Mouse (Mus musculus): Measurements from ENCODE around the gene Mxra8.
A peak's percentile ranks its signal among the peaks of the same experiment; 100 is the strongest.

Gene Mxra8

DNA sequence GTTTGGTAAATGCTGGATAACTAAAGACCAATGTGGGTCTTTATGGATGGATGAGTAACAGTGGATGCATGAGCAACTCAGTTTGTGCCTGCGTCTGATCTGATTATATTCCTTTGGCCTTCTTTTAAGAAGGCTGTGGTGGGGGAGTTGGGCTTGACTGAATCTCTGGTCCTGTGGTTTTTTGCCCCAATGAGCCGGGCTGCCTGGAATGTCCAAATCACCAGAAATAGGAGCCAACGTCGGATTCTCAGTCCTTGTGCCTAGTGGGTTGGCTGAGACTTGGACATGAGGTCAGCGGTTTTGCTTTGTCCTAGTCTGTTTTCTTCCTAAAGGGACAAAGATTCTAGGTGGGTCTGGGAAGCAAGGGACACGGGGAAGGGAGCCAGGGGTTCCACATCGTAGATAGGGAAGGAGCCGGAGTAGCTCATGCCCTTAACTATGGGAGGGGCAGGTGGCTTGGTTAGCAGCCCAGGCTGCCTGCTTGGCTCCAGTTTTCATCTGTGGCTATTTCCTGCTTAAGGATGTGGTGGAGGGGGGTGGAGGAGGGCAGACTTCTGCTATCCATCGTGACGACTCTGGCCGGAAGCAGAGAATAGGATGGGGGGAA lies 2.0 kb upstream of the Mxra8 start:
- peak; percentile 54 for DNase-seq

DNA sequence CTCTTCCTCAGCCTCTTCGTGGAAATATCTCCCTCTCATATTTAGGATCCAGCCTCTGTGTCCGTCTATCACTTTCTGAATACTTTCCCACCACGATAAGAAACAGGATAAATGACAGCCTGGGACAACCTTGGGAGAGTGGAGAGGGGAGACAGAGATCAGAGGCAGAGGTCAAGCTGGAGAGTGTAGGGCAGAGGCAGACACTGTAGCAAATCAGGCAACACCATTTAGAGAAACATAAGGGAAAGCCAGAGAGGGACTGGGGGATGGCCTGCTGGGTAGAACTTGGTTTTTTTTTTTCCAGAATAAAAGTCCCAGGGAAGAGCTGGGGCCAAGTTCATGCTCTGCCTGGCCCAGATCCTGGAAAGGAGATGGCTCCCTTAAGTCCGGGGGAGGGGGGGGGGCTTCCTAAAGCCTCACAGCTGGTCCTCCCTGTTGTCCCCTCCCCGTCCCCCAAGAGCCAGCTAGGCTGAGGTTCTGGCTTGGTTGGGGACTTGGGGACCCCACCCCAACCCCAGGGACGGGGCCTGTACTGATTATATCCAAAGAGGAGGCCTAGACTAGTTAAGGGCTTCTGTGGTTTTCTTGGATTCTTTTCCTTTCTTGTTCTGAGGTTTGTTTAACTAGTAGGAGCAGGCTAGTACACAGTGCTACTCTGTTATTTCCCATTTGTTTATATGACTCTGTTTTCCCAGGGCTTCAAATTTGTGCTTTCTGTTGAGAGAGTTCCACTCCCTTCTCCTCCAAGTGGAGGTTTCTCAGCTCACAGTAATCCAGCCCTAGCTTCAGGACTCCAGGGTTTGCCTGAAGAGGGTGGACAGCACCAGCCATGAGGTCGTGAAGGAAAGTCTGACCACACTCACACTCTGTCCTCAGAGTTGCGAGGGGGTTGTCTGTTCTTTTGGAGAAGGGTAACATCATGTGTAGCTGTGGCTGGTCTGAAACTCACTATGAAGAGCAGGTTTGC lies 1.0 kb upstream of the Mxra8 start:
- DNase-seq = peak; percentile 30

DNA sequence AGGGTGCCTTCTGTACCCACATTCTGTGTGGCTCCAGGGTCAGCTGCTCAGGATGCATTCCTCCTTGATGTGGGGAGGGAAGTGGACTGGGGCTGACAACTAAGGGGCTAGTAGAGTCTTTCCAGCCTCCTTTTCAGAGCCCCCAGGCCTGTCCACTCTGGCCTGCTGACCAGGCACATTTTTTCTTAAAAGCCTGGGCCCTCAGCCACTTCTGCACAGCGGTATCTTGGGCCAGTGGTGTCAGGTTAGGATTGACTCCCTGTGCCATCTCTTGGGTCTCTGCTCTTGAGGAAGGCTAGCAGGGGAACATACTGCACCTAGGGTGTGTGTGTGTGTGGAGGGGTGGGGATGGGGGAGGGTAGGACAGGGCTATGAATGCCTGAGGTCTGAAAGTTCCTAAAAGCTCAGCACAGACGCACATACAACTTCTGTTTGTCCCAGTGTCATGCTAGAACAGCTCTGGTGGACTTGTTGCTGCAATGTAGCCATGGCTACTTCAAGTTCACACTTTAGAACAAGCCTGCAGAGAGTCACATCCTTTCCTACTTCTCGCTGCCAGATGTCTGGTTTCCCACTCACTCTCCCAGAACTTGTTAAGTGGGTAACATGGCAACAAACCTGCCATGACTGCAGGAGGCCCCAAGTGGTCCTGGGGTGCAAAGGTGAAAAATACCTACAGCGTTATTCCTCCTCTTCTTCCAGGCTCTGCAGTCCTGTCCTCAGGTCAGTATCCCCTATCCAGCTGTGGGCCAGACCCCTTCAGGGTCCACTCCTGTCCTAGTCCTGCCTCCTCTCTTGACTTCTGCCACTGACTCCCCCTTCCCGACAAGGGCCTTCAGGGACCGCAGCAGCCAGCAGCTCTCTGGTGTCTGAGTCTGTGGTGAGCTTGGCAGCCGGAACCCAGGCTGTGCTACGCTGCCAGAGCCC lies 859 bp downstream of the Mxra8 start:
- no peak for DNase-seq

DNA sequence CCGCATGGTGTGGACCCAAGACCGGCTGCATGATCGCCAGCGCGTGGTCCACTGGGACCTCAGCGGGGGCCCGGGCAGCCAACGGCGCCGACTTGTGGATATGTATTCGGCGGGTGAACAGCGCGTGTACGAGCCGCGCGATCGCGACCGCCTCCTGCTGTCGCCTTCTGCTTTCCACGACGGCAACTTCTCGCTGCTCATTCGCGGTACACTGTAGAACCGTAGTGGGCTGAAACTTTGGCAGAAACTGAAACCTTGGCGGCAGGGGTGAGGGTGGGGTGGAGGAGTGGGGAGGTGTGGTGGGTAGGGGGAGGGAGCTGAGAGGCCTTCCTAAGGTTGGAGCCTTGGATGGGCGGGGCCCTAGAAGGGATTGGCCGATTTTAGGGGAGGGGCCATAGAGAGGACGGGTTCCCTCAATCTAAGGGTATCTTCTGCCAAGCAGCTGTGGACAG lies 1.5 kb downstream of the Mxra8 start:
- DNase-seq = peak; percentile 69

DNA sequence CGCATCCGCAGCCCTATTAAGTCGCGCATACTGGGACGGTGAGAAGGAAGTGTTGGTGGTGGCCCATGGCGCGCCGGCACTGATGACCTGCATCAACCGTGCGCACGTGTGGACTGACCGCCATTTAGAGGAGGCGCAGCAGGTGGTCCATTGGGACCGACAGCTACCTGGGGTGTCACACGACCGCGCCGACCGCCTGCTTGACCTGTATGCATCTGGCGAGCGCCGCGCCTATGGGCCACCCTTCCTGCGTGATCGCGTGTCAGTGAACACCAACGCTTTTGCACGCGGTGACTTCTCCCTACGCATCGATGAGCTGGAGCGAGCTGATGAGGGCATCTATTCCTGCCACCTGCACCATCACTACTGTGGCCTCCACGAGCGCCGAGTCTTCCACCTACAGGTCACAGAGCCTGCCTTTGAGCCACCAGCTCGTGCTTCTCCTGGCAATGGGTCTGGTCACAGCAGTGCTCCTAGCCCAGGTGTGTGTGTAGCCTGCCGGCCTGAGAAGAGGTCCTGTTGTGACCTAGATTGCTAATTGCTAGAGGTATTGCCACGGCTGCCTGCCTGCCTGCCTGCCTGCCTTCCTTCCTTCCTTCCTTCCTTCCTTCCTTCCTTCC lies 2.3 kb downstream of the Mxra8 start:
- no peak for DNase-seq

DNA sequence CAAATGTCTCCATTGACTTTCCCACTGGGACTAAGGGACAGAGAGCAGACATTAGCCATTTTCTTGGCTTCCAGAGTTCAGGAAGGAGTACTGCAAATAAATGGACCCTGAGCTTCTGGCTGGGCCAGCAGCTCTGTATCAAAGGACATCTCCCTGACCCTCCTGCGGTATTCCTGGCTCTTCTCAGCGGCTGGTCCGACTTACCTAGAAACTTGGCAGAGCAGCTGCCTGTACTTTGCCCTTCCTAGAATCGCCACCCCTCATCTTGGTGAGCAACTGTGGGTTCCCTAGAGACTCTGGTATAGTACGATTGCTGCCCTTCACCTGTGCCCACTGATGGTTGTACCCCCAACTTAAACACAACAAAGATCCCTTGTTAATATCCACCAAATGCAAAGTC lies 3.8 kb downstream of the Mxra8 start:
- DNase-seq = no peak

DNA sequence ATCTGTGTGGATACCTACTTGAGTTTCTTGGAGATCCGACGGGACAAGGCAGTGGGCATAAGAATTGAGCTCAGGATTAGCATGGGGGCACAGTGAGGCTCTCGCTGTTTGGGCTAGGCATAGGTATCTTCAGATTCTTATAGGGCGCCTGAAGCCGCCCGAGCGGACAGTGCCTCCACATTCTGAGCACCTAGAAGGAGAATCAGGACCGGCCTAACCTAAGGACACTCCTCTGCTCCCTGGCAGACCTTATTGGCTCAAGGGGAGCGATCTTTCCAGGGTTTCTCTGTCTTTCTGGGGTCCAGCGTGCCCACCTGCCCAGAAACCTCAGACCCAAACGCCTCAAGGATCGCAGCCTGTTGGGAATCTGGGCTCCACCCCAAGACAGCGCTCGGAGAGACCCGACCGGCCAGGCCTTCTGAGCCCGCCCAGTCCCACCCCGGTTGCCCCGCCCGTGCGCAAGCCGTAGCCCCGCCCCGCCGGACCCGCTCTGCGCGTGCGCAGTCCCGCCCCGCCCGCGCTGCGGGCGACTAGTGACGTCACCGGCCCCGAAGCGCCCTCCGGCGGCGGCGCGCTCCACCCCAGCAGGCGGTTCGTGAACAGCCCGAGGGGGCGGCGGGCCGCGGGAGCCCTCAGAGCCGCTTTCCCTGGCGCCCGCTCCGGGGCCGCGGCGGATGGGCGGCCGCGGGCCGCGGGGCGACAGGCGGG lies 7.5 kb downstream of the Mxra8 start, which contains the start of gene Dvl1:
Gene Dvl1, plus strand, starts transcription at position 532 of the 708 bp plus-strand sequence.
- DNase-seq = peak; percentile 97

DNA sequence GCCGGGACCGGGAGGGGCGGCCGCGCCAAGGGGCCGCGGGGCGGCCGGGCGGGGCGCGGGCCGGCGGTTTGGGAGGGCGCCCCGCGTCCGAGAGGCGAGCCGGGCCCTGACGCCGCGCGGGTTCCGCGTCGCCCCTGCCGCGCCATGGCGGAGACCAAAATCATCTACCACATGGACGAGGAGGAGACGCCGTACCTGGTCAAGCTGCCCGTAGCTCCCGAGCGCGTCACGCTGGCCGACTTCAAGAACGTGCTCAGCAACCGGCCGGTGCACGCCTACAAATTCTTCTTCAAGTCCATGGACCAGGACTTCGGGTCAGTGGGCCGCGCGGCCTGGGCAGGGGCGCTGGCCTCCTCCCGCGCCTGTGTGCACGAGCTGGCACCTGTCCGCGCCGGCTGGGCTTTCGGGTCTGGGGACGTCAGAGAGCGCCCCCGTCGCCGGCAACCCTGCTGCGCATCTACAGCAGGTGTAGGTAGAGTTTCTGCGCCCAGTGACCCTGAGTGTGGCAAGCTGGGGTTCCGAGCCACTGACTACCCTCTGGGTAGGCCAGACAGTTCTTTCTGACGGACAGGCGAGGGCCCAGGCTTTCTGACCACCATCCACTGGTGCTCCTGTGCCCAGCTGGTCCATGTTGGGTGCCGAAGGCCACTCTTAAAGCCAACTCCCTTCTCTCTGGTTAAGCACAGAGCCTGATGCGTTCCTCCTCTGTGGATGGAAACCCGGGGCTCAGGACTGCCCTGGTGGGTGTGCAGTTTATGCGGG lies 8.3 kb downstream of the Mxra8 start:
- DNase-seq = peak; percentile 44

DNA sequence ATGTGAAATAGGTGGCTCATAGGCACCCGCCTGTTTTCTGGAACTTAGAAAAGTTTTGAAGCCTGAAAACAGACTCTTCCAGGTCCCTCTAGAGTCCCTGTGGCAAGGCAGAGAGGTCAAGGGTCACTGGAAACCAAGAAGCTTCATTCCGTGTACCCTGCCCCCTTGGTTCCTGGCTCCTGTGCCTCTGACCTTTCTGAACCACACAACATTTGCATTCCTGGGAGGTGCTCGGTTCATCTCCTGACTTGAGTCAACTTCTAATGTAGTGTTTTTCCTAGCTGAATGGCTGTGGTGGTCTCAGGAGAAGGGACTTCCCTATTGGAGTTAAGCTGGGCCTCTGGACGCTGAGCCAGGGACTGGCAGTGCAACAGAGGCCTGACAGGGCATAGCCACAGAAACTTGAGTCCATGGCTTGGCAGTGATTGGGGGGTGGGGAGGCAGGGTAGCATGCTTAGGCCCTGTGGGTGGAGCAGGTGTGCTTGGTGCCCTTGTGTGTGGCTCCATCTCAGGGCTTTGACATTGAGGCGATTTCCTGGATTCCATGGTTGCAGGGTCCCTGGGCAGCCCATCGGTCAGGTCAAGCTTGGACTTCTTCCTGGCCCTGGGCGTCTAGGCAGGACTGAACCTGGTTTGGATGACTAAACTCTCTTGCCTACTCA lies 9.1 kb downstream of the Mxra8 start:
- no peak for DNase-seq

DNA sequence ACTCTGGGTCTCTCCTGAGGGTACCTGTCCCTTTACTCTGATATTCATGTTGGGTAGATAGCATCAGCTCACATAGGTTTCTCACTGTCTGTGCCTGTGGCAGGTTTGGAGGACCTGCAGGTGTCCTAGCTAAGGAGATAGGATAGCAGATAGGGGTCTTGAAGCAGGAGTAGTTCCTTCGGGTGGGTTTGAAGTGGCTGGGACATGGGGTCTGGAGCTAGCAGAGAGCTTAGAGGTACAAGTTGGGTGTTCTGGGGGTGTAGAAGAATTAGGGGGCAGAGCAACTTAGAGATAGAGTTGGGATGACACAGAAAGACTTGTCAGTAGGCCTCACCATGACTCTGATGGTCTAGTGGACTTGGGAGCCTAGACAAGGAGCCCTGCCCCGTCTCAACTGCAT lies 9.9 kb downstream of the Mxra8 start:
- DNase-seq = no peak

DNA sequence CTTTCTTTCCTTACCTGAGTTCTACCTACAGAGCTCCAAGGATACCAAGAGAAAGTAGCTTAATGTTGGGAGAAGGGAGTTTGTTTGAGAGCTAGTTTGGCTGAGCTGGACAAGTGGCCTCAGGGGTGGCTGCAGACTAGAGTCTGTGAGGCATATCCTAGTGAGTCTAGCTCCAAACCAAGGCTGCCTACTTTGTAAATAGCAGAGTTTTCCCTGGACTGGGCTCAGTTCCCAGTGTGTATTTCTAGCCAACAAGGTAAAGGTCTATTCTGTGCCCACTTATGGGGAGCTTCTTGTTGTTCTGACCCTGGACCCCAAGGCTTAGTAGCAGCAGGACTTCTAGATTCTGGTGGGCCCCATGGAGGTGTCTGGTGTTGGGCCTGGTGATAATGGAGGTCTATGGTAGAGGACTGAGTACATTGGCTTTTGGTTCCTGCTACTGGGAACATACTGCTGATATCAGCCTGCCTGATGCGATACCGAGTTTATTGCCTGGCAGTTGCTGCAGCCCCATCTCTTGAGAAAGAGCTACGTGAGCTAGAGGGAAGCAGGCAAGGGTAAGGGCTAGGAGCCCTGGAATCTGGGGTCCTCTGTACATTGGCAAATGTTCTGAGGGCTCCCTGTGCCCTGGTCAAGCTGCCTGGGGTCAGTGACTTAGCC lies 10.4 kb downstream of the Mxra8 start:
- DNase-seq = no peak

DNA sequence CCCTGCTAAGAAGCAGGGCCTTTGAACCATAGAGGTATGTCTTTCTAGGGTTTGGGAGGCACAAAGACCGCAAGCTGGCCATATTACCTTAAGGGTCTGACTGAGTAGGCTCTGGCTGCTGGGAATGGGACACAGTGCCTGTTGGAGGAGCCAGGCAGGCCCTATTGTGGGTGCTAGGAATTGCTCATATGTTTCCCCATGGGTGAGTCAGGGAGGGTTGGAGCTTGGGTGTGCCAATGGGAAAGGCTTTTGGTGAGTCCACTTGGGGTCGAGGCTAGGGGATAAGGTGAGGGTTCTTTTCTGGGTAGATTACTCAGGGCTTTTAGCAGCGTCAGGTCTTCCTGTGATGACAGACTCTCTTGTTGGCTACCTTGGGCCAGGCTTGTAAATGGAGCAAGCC lies 11.9 kb downstream of the Mxra8 start:
- DNase-seq = no peak

DNA sequence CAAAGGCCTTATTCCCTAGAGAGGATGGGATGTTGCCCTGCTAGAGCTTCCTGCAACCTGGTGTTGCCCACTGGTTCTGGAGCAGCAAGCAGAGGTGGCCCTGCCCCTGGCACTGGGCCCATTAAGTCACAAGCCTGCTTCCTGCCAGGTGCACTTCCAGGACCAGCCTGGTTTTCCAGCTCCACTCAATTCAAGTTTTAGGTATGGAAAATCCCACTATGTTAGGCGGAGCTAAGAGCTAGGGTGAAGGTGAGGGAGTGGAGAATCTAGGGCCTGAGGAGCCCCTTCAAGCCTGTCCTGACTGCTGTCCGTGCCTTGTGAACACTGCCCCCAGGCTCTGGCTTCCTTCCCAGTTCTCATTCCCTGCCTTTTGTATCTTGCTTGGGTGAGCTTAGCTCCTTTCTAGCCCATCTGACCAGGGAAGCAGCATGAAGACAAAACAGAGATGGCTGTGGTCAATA lies 12.5 kb downstream of the Mxra8 start:
- DNase-seq = no peak

DNA sequence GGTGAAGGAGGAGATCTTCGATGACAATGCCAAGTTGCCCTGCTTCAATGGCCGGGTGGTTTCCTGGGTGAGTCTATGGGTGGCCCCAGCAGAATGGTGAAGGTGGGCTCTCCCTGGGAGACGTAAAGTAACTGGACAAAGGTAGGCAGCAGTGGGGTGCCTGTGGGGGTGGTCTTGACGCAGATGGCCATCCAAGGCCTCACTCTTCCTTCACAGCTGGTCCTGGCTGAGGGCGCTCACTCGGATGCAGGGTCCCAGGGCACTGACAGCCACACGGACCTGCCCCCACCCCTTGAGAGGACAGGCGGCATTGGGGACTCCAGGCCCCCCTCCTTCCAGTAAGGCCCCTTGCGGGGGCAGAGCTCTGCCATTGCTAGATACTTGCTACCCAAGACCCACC lies 13.9 kb downstream of the Mxra8 start:
- no peak for DNase-seq

DNA sequence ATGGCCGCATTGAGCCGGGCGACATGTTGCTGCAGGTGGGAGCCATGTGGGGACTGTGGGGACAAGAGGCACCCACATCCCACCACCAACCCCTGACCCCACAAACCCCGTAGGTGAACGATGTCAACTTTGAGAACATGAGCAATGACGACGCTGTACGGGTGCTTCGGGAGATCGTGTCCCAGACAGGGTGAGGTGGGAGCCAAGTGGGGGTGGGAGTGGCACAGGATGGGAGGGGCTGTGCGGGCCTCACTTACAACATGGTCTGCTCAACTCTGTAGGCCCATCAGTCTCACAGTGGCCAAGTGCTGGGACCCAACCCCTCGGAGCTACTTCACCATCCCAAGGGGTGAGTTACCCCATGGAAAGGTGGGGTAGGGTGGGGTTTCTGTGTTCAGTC lies 15.5 kb downstream of the Mxra8 start:
- no peak for DNase-seq

DNA sequence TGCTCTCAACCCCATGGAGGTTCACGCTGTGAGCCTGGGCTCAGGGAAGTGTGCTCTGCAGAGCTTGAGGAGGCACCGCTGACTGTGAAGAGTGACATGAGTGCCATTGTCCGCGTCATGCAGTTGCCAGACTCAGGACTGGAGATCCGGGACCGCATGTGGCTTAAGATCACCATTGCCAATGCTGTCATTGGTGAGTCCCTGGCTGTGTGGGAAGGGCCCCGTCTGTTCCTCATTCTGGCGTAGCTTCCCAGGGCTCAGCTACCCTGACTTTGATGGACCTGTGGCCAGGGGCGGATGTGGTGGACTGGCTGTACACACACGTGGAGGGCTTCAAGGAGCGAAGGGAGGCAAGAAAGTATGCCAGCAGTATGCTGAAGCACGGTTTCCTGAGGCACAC lies 16.6 kb downstream of the Mxra8 start:
- DNase-seq = no peak

DNA sequence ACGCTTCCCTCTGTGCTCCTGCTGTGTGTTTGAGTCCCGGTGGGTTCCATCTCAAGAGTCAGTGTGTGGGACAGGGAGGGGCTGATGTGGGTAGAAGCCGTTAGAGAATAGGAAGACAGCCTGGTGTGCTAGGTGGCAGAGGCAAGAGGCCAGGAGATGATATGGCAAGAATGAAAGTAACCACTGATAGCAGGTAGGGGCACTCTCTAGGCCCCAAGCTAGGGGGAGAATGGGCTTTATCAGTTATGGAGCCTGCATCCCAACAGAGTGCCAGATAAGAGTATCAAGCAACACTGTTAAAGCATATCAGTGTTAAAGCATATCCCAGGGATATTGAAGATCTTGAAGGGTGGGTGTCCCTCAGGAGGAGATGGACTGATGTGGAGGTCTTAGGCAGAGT lies 17.4 kb downstream of the Mxra8 start:
- no peak for DNase-seq

DNA sequence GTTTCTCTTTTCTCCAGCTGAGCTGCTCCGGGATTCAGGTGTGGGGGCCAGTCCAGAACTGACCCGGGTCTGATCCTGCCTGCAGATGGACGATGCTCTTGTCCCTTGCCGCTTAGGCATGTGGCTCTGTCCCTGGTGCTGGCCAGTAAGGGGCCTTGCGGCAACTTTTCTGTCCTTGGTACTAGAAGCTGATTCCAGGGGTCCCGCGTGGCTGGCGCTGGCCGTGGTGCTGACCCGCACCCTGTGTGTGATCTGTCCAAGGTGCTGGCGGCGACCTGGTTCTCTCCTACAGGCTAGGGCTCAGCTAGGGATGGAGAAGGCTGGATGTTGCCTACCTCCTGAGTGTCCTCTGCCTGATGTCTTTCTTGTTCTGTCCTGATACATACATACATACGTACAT lies 19.8 kb downstream of the Mxra8 start:
- peak; percentile 51 for DNase-seq

DNA sequence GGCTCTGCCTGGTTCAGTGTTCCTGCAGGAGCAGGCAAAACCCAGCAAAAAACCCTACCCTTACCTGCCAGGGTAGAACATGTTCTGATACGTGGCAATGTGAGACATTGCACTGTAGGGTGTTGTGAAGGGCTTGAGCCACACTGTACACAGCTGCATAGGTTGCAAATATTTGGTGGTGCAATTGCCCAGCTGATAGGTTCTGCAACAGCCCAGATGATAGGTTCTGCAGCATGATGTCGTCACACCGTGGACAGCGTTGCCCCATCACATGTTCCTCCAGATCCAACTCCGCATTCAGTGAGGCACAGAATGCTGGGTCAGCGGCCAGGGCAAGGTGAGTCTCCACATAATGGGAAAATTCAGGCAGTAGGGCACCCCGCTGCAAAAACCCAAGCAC lies 22.3 kb downstream of the Mxra8 start:
- DNase-seq = no peak

DNA sequence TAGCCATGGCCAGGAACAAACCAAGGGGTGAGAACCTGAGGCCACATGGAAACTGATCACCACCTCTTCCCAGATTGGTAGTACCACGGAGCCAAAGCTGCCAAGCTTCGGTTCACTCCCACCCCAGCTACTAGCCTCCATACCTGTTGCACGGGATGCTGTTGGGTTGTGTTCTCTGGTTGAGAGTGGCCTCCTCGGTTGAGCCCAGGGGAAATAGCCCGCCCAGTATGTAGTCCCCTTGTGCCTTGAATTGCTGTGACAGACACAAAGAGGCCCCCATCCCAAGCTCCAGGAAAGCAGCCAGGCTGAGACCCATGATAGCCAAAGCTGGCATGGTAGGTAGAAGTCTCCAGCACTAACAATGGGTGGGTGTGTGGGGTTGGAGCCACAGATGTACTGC lies 23.5 kb downstream of the Mxra8 start, which contains the start of gene Tas1r3:
Gene Tas1r3, minus strand, starts transcription at position 362 of the 400 bp plus-strand sequence.
- no peak for DNase-seq
